Mouse (Mus musculus) embryonic facial prominence, embryonic 11.5 days (tissue): ENCODE measurements around the gene Nfic. TPM values are rescaled to one million over a fixed set of nuclear protein-coding genes. Genes with fewer than 3 reads are reported as not detected.
A peak's percentile ranks its signal among the peaks of the same experiment; 100 is the strongest.

Source experiments
- ATAC-seq: fragments of 200-750 bp; cut with Nextera tagmentation; replicated peaks from 2 replicates; pipeline ENCODE4 v1.8.0; 2017; ENCODE audit warnings: low read depth; ENCODE audit not compliant: insufficient number of reproducible peaks, low FRiP score, low TSS enrichment
- DNase-seq: peaks from one replicate; pipeline ENCODE4 v3.0.0-alpha.2; 2015; ENCODE audit warnings: low spot score
- H3K27ac ChIP-seq: fragments of 300-500 bp; sonication (generic); replicated peaks from 2 replicates; pipeline ENCODE4 v1.5.1; 2014; ENCODE audit warnings: mild to moderate bottlenecking, low read depth, low read length, control low read depth
- H3K27me3 ChIP-seq: fragments of 300-500 bp; sonication (generic); 2 replicates; pipeline ENCODE4 v1.6.1; 2014; ENCODE audit warnings: mild to moderate bottlenecking, low read length, moderate library complexity, mixed read lengths; ENCODE audit not compliant: control insufficient read depth, insufficient read depth
- H3K36me3 ChIP-seq: fragments of 300-500 bp; sonication (generic); replicated peaks from 2 replicates; pipeline ENCODE4 v1.6.1; 2014; ENCODE audit warnings: low read depth, mild to moderate bottlenecking, low read length, moderate library complexity, mixed read lengths; ENCODE audit not compliant: control insufficient read depth, insufficient read depth
- H3K4me1 ChIP-seq: fragments of 300-500 bp; sonication (generic); 2 replicates; pipeline ENCODE4 v1.6.1; 2014; ENCODE audit warnings: low read length, mixed read lengths; ENCODE audit not compliant: control insufficient read depth, insufficient read depth
- H3K4me2 ChIP-seq: fragments of 300-500 bp; sonication (generic); 2 replicates; pipeline ENCODE4 v1.6.1; 2014; ENCODE audit warnings: low read depth, mild to moderate bottlenecking, control low read depth, low read length, moderate library complexity
- H3K4me3 ChIP-seq: fragments of 300-500 bp; sonication (generic); 2 replicates; pipeline ENCODE4 v1.5.1; 2014; ENCODE audit warnings: low read depth, low read length, control low read depth
- H3K9ac ChIP-seq: fragments of 300-500 bp; sonication (generic); replicated peaks from 2 replicates; pipeline ENCODE4 v1.6.1; 2014; ENCODE audit warnings: mild to moderate bottlenecking, control low read depth, low read length
- H3K9me3 ChIP-seq: fragments of 300-500 bp; sonication (generic); replicated peaks from 2 replicates; pipeline ENCODE4 v1.6.1; 2016; ENCODE audit warnings: mild to moderate bottlenecking, low read length, inconsistent platforms, mixed read lengths; ENCODE audit not compliant: control insufficient read depth
- WGBS: fragments of 180-500 bp; shearing (Covaris S2); extraction: QIAGEN DNeasy Blood & Tissue Kit; methylation state at CpG from one replicate; pipeline ENCODE4 v1.1.7; 2014; 5-methylcytosine and 5-hydroxymethylcytosine counted together
- polyA plus RNA-seq: library from polyadenylated mRNA; unstranded; fragments of >200 nt; fragmentation: Nextera tagmentation; extraction: Ambion mirVana; gene quantifications from 2 replicates; pipeline ENCODE4 v1.2.1, GENCODE M21; 2014

The Nfic gene
- polyA plus RNA-seq = 13.1 and 16.1 TPM in 2 replicates

DNA sequence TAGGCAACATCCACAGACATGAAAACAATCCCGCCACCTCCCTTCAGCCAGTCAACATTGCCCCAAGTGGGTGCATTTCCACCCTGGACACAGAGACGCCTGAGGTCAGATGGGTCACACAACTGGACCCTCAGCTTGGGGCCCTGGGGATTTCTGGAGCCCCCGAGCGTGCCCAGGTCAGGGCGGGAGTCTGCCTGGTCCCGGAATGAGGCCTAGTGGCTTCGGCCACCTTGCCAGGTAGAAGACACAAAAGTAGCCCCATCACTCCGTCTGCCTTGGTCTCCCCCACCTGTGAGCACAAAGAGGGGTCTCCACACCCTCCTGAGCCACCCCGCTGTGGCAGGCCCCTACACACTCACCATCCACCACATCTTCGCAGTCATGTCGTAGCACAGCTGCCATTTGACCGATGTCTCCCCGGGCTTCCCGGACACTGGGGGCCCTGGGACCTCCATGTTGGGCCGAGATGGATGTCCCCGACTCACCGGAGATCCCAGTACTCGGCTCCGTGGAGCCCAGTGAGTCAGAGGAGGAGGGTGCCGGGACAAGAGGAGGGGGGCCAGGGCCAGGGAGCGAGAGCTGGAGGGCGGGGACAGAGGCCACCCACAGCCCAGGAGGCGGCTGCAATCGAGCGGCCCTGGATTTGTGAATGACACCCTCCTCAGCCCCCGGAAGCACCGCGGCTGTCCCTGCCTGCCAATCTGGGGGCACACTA, at the start of gene Nfic:
Gene Nfic (minus strand): TSS at position 455 of the 715 bp plus-strand sequence.
- DNase-seq = no peak
- 59% methylated on average over 28 of the region's 28 CpGs for WGBS

DNA sequence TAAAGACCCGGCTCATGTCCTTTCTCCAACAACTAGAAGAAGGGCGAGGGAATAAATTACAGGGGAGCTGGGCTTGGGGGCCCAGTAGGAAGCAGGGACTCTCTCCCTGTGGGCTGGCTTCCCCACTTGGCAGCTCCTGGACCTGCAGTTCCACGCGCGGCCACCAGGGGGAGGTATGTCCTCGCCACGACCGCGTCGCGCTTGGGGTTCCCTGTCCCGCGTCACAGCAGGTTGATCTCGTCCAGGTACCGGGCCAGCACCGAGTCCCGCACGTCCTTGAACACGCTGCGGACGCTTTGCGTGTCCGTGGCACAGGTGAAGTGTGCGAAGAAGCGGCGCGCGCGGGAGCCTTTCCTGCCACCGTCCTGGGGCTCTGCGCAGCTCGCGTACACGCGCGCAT, 47.2 kb upstream of the Nfic start:
- H3K27ac ChIP-seq = no peak overlapping the region
- peak overlapping the region; percentile 26 for H3K4me3 ChIP-seq
- no peaks in the 10 kb centered on the region for H3K36me3 ChIP-seq
- peak; percentile 83 for DNase-seq
- H3K27me3 ChIP-seq = no peaks in the 10 kb centered on the region
- 11% methylated on average over 36 of the region's 36 CpGs for WGBS
- peak overlapping the region; percentile 60 for H3K4me2 ChIP-seq
- peak overlapping the region; percentile 18; the same call in 1 of the 2 replicates for H3K9ac ChIP-seq
- H3K4me1 ChIP-seq = no peaks in the 10 kb centered on the region
- no peaks in the 10 kb centered on the region for H3K9me3 ChIP-seq
- ATAC-seq = no peak

More for the DNA sequence above, at the start of gene Nfic:
- Histone ChIP-seq H3K27me3 (peaks cover 65% of the 10 kb centered on the region), H3K4me1 (no peaks in the 10 kb centered on the region), H3K4me3 (no peak within 1 kb of the TSS), H3K4me2 (no peak within 1 kb of the TSS), H3K27ac (no peak within 1 kb of the TSS), H3K9ac (no peak within 1 kb of the TSS), H3K9me3 (no peaks in the 10 kb centered on the region), H3K36me3 (no peaks in the 10 kb centered on the region)
- ATAC-seq = no peak

DNA sequence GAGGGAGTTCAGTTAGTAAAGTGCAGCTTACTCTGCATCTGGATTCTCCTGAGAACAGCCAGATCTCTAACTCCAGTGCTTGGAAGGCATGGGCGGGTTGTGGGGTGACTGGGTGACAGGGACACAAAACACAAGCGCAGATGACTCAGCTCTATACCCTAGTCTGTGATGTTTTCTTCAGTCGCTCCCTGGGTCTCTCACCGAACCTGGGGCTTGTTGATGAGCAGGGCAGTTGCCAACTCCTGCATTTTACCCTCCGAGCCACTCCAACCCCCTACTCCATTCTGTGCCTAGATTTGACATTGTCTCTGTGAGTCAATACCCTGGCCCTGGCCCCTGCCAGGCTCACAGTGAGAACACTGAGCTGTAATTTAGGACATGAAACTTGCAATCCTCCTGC, 46.4 kb upstream of the Nfic start:
- Histone ChIP-seq H3K27me3 (no peaks in the 10 kb centered on the region), H3K9ac (no peak overlapping the region), H3K36me3 (no peaks in the 10 kb centered on the region), H3K27ac (no peak overlapping the region), H3K4me3 (no peak overlapping the region), H3K9me3 (no peaks in the 10 kb centered on the region), H3K4me1 (no peaks in the 10 kb centered on the region), H3K4me2 (no peak overlapping the region)
- 81% methylated on average over 5 of the region's 5 CpGs for WGBS
- DNase-seq (no peak), ATAC-seq (no peak)

DNA sequence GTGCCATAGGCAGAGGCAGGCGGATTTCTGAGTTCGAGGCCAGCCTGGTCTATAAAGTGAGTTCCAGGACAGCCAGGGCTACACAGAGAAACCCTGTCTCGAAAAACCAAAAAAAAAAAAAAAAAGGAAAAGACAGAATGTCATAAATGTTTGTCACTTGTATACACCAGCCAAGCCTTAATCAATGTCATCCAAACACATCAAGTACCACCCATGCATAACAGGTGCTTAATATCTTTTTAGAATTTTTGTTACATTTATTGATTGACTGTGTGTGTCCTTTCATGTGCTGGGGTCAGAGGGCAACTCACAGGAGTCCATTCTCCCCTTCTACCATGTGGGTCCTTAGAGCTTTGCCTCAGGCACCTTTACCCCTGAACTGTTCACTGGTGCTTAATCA, 44.6 kb upstream of the Nfic start, which contains the start of gene S1pr4:
Gene S1pr4 (minus strand): TSS at position 101 of the 400 bp plus-strand sequence.
- WGBS = 90% methylated on average over 2 of the region's 3 CpGs
- Histone ChIP-seq H3K4me3 (no peak within 1 kb of the TSS), H3K36me3 (no peaks in the 10 kb centered on the region), H3K27me3 (no peaks in the 10 kb centered on the region), H3K9ac (no peak within 1 kb of the TSS; the same call in 1 of the 2 replicates), H3K4me1 (peaks cover 3% of the 10 kb centered on the region; the same call in 1 of the 2 replicates), H3K9me3 (no peaks in the 10 kb centered on the region), H3K4me2 (no peak within 1 kb of the TSS), H3K27ac (no peak within 1 kb of the TSS)
- no peak for DNase-seq
- ATAC-seq = no peak

DNA sequence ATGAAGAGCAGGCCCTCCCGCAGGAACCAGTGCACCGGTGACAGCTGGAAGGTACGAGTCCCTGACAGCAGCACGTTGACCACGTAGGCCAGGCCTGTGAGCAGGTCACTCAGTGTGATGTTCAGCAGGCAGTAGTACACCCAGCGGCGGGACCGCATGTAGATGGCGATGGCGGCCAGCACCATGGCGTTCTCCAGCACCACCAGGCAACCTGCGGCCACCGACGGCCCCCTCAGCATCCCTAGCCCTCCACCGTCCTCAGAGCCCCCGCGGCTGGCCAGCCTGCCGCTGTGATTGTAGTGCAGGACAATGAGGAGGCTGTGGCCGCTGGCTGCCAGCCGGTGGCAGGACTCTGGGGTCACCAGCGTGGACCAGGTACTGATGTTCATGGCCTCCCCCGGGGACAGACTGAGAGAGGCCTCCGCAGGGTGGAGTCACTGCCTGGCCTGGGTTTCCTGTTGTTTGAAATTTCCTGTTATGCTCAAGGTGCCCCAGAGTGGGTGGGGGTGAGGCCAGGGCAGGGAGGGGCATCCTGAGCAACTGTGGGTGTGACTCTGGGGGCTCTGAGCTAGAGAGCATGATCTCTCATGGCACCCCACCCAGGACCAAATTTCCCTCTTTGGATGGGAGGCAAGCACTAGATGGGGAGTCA, 43.9 kb upstream of the Nfic start:
- H3K4me2 ChIP-seq = no peak overlapping the region
- 69% methylated on average over 23 of the region's 23 CpGs for WGBS
- no peak overlapping the region; the same call in 1 of the 2 replicates for H3K9ac ChIP-seq
- H3K9me3 ChIP-seq = no peaks in the 10 kb centered on the region
- no peaks in the 10 kb centered on the region for H3K36me3 ChIP-seq
- ATAC-seq (no peak), DNase-seq (no peak)
- H3K4me1 ChIP-seq = peaks cover 3% of the 10 kb centered on the region; the same call in 1 of the 2 replicates
- no peak overlapping the region for H3K4me3 ChIP-seq
- H3K27me3 ChIP-seq = no peaks in the 10 kb centered on the region
- H3K27ac ChIP-seq = no peak overlapping the region

DNA sequence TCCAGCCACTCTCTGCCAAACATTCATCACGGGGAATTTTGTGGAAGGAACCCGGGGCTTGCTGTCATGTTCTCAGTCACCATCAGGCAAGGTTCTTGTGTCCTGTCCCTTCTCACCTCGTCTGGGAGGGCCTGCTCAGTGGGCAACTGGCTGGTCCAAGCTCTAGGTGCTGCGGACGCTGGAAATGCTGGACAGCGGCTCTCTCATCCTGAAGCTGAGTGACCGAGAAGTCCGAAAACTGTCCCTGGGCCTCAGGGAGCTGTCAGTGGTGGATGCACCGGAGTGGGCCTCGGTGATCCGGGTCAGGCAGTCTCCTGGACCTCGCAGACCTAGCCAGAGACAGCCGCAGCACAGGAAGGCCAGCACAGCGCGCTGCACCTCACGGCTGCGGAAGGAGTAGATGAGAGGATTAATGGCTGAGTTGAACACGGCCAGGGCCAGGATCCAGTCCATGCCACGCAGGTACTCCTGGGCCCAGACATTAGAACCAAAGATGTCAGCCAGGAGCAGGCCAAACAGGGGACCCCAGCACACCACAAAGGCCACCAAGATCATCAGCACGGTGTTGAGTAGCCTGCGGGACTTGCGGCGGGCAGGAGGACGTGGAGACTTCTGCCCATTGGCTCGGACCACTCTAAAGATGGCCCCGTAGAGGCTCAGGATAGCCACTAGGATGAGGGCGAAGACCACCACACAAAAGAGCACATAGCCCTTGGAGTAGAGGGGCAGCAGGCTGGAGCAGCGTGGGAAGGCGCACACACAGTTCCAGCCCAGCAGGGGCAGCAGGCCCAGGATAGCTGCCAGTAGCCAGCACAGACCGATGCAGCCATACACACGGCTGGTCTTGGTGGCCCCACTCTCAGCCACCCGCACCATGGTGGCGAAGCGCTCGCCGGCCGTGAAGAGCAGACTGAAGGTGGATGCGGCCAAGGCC, 43.1 kb upstream of the Nfic start:
- Histone ChIP-seq H3K27ac (no peak overlapping the region), H3K27me3 (no peaks in the 10 kb centered on the region), H3K4me1 (peaks cover 3% of the 10 kb centered on the region; the same call in 1 of the 2 replicates), H3K4me3 (no peak overlapping the region), H3K9me3 (no peaks in the 10 kb centered on the region), H3K9ac (no peak overlapping the region; the same call in 1 of the 2 replicates), H3K36me3 (no peaks in the 10 kb centered on the region), H3K4me2 (no peak overlapping the region)
- DNase-seq = no peak
- WGBS = 85% methylated on average over 38 of the region's 38 CpGs
- no peak for ATAC-seq

DNA sequence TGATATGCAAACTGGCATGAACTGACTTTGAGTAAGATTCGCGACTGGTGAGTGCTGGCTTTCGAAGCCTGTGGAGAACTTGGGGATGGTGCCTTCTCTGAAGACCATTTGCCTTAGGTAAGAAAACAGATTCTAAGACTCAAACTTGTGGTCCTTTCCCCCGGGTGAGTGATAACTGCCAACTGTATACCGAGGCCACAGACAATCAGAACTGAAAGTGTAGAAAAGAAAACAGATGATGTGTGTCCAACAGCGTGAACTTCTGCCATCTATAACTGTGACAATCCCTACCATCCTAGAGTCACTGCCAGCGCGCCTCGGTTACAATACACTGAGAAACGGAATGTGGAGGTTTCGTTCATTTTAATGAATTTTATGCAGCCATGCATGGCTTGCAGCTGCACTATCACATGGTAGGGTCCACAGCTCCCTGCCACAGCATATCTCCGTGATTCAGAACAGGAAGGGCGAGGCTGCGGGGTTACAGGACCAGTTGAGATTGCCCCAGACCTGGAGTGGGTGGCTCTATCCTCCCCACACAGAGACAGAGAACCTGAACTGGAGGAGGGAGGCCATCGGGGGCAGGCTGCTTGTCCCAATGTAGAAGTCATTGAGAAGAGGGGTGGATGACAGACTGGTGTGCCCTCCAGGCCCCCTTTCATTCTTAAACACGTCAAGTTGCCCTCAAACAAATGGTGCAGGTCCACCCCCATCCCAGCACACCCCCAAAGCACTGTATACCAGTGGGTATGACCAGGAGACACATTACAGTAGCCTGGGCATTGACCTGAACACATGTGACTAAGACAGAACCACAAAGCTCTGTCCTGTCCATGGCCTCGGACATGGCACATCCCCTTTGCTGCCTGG, 42.2 kb upstream of the Nfic start:
- Histone ChIP-seq H3K36me3 (no peaks in the 10 kb centered on the region; the same call in 1 of the 2 replicates), H3K27me3 (no peaks in the 10 kb centered on the region), H3K9me3 (no peaks in the 10 kb centered on the region), H3K9ac (no peak overlapping the region), H3K4me2 (no peak overlapping the region), H3K4me1 (peaks cover 3% of the 10 kb centered on the region; the same call in 1 of the 2 replicates), H3K4me3 (no peak overlapping the region), H3K27ac (no peak overlapping the region)
- no peak for DNase-seq
- ATAC-seq = no peak
- WGBS = 87% methylated on average over 17 of the region's 17 CpGs
